Mouse (Mus musculus) brain, adult 10 weeks (tissue): ENCODE results near the gene Fam213a. TPM values are rescaled to one million over a fixed set of nuclear protein-coding genes. Genes with fewer than 3 reads are reported as not detected.

Source experiments
- polyA plus RNA-seq: library from polyadenylated mRNA; stranded (reverse); fragments of 350-450 nt; fragmentation: Illumina TruSeq; extraction: RNeasy Lipid Tissue Mini Kit (QIAGEN cat#74804); gene quantifications from one replicate; pipeline ENCODE4 v1.2.3, GENCODE M21; 2015; ENCODE audit warnings: low read depth, low replicate concordance

Fam213a gene
- polyA plus RNA-seq, result 189 TPM

GRCm38 (mm10) chr14:41013630-41014613 lies at the start of gene Fam213a:
Gene Fam213a, minus strand, starts transcription at chr14:41013788.

GRCm38 (mm10) chr14:40966392-40966861 lies 47.2 kb downstream of the Fam213a start, which contains the start of gene Tspan14:
Gene Tspan14, minus strand, starts transcription at chr14:40966807.

Other genes with a start within 250 kb of the Fam213a start
- gene Sh2d4b, start 120.5 kb downstream of the Fam213a start, polyA plus RNA-seq, result 1.3 TPM
- gene Tspan14, start 47.0 kb downstream of the Fam213a start, polyA plus RNA-seq, result 40.9 TPM
- gene Dydc2, start 55.4 kb upstream of the Fam213a start, polyA plus RNA-seq, result 1.5 TPM
- not detected for gene Dydc1, start 59.1 kb upstream of the Fam213a start, polyA plus RNA-seq
- 0.27 TPM for gene Mat1a, start 91.2 kb upstream of the Fam213a start, polyA plus RNA-seq
- gene Sftpa1, start 118.0 kb upstream of the Fam213a start, polyA plus RNA-seq, result not detected
- gene Mbl1, start 137.7 kb upstream of the Fam213a start, polyA plus RNA-seq, result not detected
- gene Sftpd, start 171.4 kb upstream of the Fam213a start, polyA plus RNA-seq, result not detected